Comparison of ENCODE assay signal across 17 mouse cellular contexts in genomic region chr9:92613206-92613605, GRCm38 (mm10).
A peak's percentile ranks its signal among the peaks of the same experiment; 100 is the strongest.
DNase-seq lines count a peak whose midpoint lies in the region; ATAC-seq and TF ChIP-seq lines count a peak whose summit lies in the region.
"Had no signal": no experiment of that assay in that cellular context is flagged by ENCODE, and none has a peak within 500 bp of the region (broad histone marks: within the 10 kb centered on the region; RNA-seq: fewer than 3 reads in every experiment).

No protein-coding gene starts in this region.

- TF ChIP-seq CTCF in midbrain, postnatal 0 days (IDR thresholded peaks at IDR 0.05), result no peak

- H3K4me2 ChIP-seq in forebrain, embryonic 14.5 days (ENCODE audit: low read length), result no peak overlapping the region
- H3K4me2 ChIP-seq in forebrain, embryonic 12.5 days, result no peak overlapping the region
- H3K4me2 ChIP-seq in midbrain, postnatal 0 days (ENCODE audit: low read depth, low read length, poor library complexity, severe bottlenecking), result no peak overlapping the region
- no peak overlapping the region for H3K4me2 ChIP-seq in midbrain, embryonic 11.5 days
- H3K4me2 ChIP-seq: heart, embryonic 13.5 days; limb, embryonic 12.5 days; liver, embryonic 15.5 days; neural tube, embryonic 12.5 days had no signal

- no peaks in the 10 kb centered on the region for H3K9me3 ChIP-seq in forebrain, embryonic 14.5 days (replicated peaks; ENCODE audit: control insufficient read depth, low read length)
- no peaks in the 10 kb centered on the region for H3K9me3 ChIP-seq in forebrain, embryonic 12.5 days
- H3K9me3 ChIP-seq in midbrain, postnatal 0 days (ENCODE audit: low read length), result no peaks in the 10 kb centered on the region
- H3K9me3 ChIP-seq in midbrain, embryonic 11.5 days (ENCODE audit: control insufficient read depth, low read length), result no peaks in the 10 kb centered on the region
- H3K9me3 ChIP-seq: heart, embryonic 13.5 days; limb, embryonic 12.5 days; liver, embryonic 15.5 days; megakaryocyte, embryonic 14.5 days; neural tube, embryonic 12.5 days had no signal

- H3K36me3 ChIP-seq in forebrain, embryonic 14.5 days (ENCODE audit: control insufficient read depth, insufficient read depth, low read length), result no peaks in the 10 kb centered on the region
- H3K36me3 ChIP-seq in forebrain, embryonic 12.5 days (replicated peaks), result no peaks in the 10 kb centered on the region
- H3K36me3 ChIP-seq in midbrain, postnatal 0 days (ENCODE audit: insufficient read depth, low read length), result no peaks in the 10 kb centered on the region
- no peaks in the 10 kb centered on the region for H3K36me3 ChIP-seq in midbrain, embryonic 11.5 days (ENCODE audit: control insufficient read depth, insufficient read depth, low read length)
- H3K36me3 ChIP-seq: liver, embryonic 15.5 days; neural tube, embryonic 12.5 days had no signal

- peak; percentile 20 for DNase-seq in forebrain, embryonic 14.5 days (ENCODE audit: low spot score)
- peak; percentile 40 for DNase-seq in midbrain, postnatal 0 days (ENCODE audit: low spot score)
- DNase-seq in midbrain, embryonic 11.5 days (ENCODE audit: low spot score, missing footprints), result no peak
- DNase-seq in adrenal gland, postnatal 25 days, result peak; percentile 28
- peak; percentile 47 for DNase-seq in lung, postnatal 36 days
- DNase-seq in testis, postnatal 14 days (ENCODE audit: low spot score), result no peak
- no peak for DNase-seq in layer of hippocampus, adult 18-20 months (ENCODE audit: low spot score in 2 of 2)
- DNase-seq: cerebellum, adult 11 months; kidney, adult 9 months; right cerebral cortex, adult 18-20 months had no signal

- WGBS in forebrain, embryonic 14.5 days, result 85% methylated on average over 8 of the region's 8 CpGs
- 84% methylated on average over 8 of the region's 8 CpGs for WGBS in forebrain, embryonic 12.5 days
- 74% methylated on average over 8 of the region's 8 CpGs for WGBS in midbrain, postnatal 0 days
- 82% methylated on average over 8 of the region's 8 CpGs for WGBS in midbrain, embryonic 11.5 days

- H3K27me3 ChIP-seq in forebrain, embryonic 14.5 days (replicated peaks; ENCODE audit: control insufficient read depth, insufficient read depth, low read length), result no peaks in the 10 kb centered on the region
- H3K27me3 ChIP-seq in forebrain, embryonic 12.5 days, result no peaks in the 10 kb centered on the region
- H3K27me3 ChIP-seq in midbrain, postnatal 0 days (ENCODE audit: insufficient read depth, low read length), result no peaks in the 10 kb centered on the region
- H3K27me3 ChIP-seq in midbrain, embryonic 11.5 days (ENCODE audit: control insufficient read depth, insufficient read depth, low read length), result no peaks in the 10 kb centered on the region
- H3K27me3 ChIP-seq: heart, embryonic 13.5 days; limb, embryonic 12.5 days; liver, embryonic 15.5 days; megakaryocyte, embryonic 14.5 days; neural tube, embryonic 12.5 days had no signal

- no peak overlapping the region for H3K9ac ChIP-seq in forebrain, embryonic 14.5 days (ENCODE audit: low read length)
- H3K9ac ChIP-seq in forebrain, embryonic 12.5 days, result no peak overlapping the region
- no peak overlapping the region for H3K9ac ChIP-seq in midbrain, postnatal 0 days (replicated peaks; ENCODE audit: low read length, poor library complexity, severe bottlenecking)
- no peak overlapping the region for H3K9ac ChIP-seq in midbrain, embryonic 11.5 days (ENCODE audit: low read length)
- H3K9ac ChIP-seq: heart, embryonic 13.5 days; limb, embryonic 12.5 days; liver, embryonic 15.5 days; neural tube, embryonic 12.5 days had no signal

- no peak overlapping the region for H3K4me3 ChIP-seq in forebrain, embryonic 14.5 days (ENCODE audit: low read depth, low read length)
- no peak overlapping the region for H3K4me3 ChIP-seq in forebrain, embryonic 12.5 days (replicated peaks)
- no peak overlapping the region for H3K4me3 ChIP-seq in midbrain, postnatal 0 days (ENCODE audit: low read depth, low read length)
- no peak overlapping the region for H3K4me3 ChIP-seq in midbrain, embryonic 11.5 days (ENCODE audit: low read depth, low read length)
- H3K4me3 ChIP-seq: heart, embryonic 13.5 days; limb, embryonic 12.5 days; liver, embryonic 15.5 days; megakaryocyte, embryonic 14.5 days; neural tube, embryonic 12.5 days had no signal

- ATAC-seq in forebrain, embryonic 14.5 days, result no peak
- no peak for ATAC-seq in forebrain, embryonic 12.5 days (ENCODE audit: low FRiP score)
- ATAC-seq in midbrain, postnatal 0 days (ENCODE audit: low FRiP score), result no peak
- no peak for ATAC-seq in midbrain, embryonic 11.5 days (ENCODE audit: low FRiP score)
- ATAC-seq: inflammation-experienced regulatory T-cells, adult 6 months had no signal

- no peak overlapping the region for H3K27ac ChIP-seq in forebrain, embryonic 14.5 days (ENCODE audit: low read depth, low read length)
- no peak overlapping the region for H3K27ac ChIP-seq in forebrain, embryonic 12.5 days
- no peak overlapping the region for H3K27ac ChIP-seq in midbrain, postnatal 0 days (ENCODE audit: low read depth, low read length)
- no peak overlapping the region for H3K27ac ChIP-seq in midbrain, embryonic 11.5 days (ENCODE audit: low read depth, low read length)
- H3K27ac ChIP-seq: heart, embryonic 13.5 days; limb, embryonic 12.5 days; liver, embryonic 15.5 days; neural tube, embryonic 12.5 days had no signal

- H3K4me1 ChIP-seq in forebrain, embryonic 14.5 days (ENCODE audit: control insufficient read depth, insufficient read depth, low read length), result no peaks in the 10 kb centered on the region
- H3K4me1 ChIP-seq in forebrain, embryonic 12.5 days, result no peaks in the 10 kb centered on the region
- no peaks in the 10 kb centered on the region for H3K4me1 ChIP-seq in midbrain, postnatal 0 days (ENCODE audit: insufficient read depth, low read length)
- H3K4me1 ChIP-seq in midbrain, embryonic 11.5 days (ENCODE audit: control insufficient read depth, insufficient read depth, low read length), result no peaks in the 10 kb centered on the region
- H3K4me1 ChIP-seq: heart, embryonic 13.5 days; limb, embryonic 12.5 days; liver, embryonic 15.5 days; neural tube, embryonic 12.5 days had no signal

Comparison
In these comparisons a context has a peak if more than half of its experiments do, and no peak if none do; other contexts are left out.
1. DNase-seq: peak in forebrain, embryonic 14.5 days (single experiment), midbrain, postnatal 0 days (single experiment), adrenal gland, postnatal 25 days (single experiment) and lung, postnatal 36 days (single experiment); none in midbrain, embryonic 11.5 days (single experiment), testis, postnatal 14 days (single experiment) and layer of hippocampus, adult 18-20 months (0 of 2).